Comparison of ENCODE assay signal across 8 mouse cellular contexts in the genomic region with DNA sequence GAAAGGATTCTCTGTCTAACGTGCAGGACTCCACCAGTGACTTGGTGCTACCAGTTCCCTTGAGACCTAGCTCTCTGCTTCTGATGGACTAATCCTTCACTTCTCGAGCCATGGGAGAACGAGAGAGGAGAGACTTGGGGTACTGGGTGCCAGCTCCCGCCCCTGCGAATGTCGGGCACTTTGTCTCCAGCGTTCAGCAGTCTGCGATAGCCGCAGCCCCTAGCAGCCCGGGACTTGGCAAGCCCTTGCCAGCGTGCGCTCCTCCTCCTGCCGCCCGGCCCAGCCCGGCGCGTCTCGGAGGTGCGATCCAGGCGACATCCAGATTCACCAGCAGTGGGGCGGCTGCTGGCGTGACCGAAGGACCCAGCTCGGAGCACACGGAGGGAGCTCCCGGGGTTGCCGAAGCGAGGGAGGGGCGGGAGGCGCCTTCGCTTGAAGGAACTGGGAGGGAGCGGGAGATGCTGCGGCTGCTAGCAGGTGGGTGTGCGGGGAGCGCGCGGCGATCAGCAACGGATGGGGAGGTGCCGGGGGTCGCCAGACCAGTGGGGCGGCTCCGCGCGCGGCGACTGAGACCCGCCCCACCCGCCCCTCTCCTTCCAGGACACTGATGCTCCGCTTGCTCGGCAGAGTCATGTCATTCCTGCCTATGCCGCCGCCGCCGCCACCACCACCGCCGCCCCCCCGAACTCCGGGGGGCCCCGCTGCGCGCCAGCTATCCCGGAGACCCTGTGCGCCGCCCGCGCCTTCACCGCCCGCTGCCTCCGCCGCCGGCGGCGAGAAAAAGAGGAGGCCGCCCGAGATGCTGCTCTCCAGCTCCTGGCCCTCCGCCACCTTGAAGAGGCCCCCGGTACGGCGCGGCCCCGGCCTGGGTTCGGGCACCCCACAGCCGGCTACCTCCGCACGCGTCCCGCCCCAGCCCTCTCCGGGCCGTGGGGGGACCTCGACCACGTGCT. TPM values are rescaled to one million over a fixed set of nuclear protein-coding genes. Genes with fewer than 3 reads are reported as not detected.
A peak's percentile ranks its signal among the peaks of the same experiment; 100 is the strongest.
DNase-seq lines count a peak whose midpoint lies in the region; ATAC-seq and TF ChIP-seq lines count a peak whose summit lies in the region.

No protein-coding gene starts in this region.

- H3K27me3 ChIP-seq in thymus, adult 2 months (ENCODE audit: control insufficient read depth, insufficient read depth, low read length), result peaks cover 16% of the 10 kb centered on the region; the same call in 1 of the 2 replicates
- H3K27me3 ChIP-seq in heart, embryonic 16.5 days (ENCODE audit: control insufficient read depth, insufficient read depth, low read length), result peaks cover 47% of the 10 kb centered on the region

- H3K4me1 ChIP-seq in thymus, adult 2 months (replicated peaks; ENCODE audit: control insufficient read depth, insufficient read depth, low read length), result peaks cover 16% of the 10 kb centered on the region
- H3K4me1 ChIP-seq in heart, embryonic 16.5 days (ENCODE audit: control insufficient read depth, insufficient read depth, low read length), result peaks cover 15% of the 10 kb centered on the region

- H3K9ac ChIP-seq in heart, embryonic 16.5 days (ENCODE audit: low read length), result peak overlapping the region; percentile 18

- WGBS in thymus, adult 2 months, result 1% methylated on average over 89 of the region's 92 CpGs
- under 1% methylated on average over 71 of the region's 92 CpGs for WGBS in heart, embryonic 16.5 days

- H3K9me3 ChIP-seq in heart, embryonic 16.5 days (replicated peaks; ENCODE audit: control insufficient read depth, low read length), result no peaks in the 10 kb centered on the region

- peak; percentile 13 for DNase-seq in thymus, adult 2 months
- no peak for DNase-seq in thymus, adult 18-20 months
- DNase-seq in embryo, embryonic 10 days (ENCODE audit: low spot score), result peak; percentile 39
- peak; percentile 58 to 66 for DNase-seq in layer of hippocampus, postnatal 10 days (ENCODE audit: low spot score in 2 of 2)
- peak; percentile 57 to 67 for DNase-seq in lung, postnatal 4 days
- peak; percentile 71 for DNase-seq in right cerebral cortex, postnatal 4 days
- DNase-seq in urinary bladder, postnatal 25 days (ENCODE audit: low spot score), result no peak

- no peaks in the 10 kb centered on the region for H3K36me3 ChIP-seq in thymus, adult 2 months (ENCODE audit: control insufficient read depth, insufficient read depth, low read length)
- no peaks in the 10 kb centered on the region for H3K36me3 ChIP-seq in heart, embryonic 16.5 days (ENCODE audit: control insufficient read depth, insufficient read depth)

- no peak; the same call in 1 of the 2 replicates for ATAC-seq in heart, embryonic 16.5 days (replicated peaks; ENCODE audit: extremely low read depth, insufficient read depth, low FRiP score)

- no peak overlapping the region for H3K27ac ChIP-seq in thymus, adult 2 months (ENCODE audit: control insufficient read depth, insufficient read depth, low read length)
- no peak overlapping the region for H3K27ac ChIP-seq in heart, embryonic 16.5 days (ENCODE audit: low read length)

- H3K4me3 ChIP-seq in thymus, adult 2 months (ENCODE audit: control insufficient read depth, insufficient read depth, low read length), result peak overlapping the region; percentile 28
- H3K4me3 ChIP-seq in heart, embryonic 16.5 days (ENCODE audit: low read length), result peak overlapping the region; percentile 59

- H3K4me2 ChIP-seq in heart, embryonic 16.5 days (ENCODE audit: low read depth, low read length), result peak overlapping the region; percentile 74

- TF ChIP-seq CTCF in thymus, adult 2 months (IDR thresholded peaks at IDR 0.05; ENCODE audit: borderline replicate concordance, control insufficient read depth, extremely low read depth, insufficient read depth, low read length, poor library complexity), result no peak

- TF ChIP-seq POLR2A in thymus, adult 2 months (IDR thresholded peaks at IDR 0.05; ENCODE audit: control insufficient read depth, extremely low read depth, insufficient read depth, low read length, poor library complexity), result no peak

RNA-seq across cellular contexts. Expression of a gene that starts 3.4 kb away (rescaled TPM):
- polyA plus RNA-seq in thymus, adult 2 months (2012; rRNA removed), result 0.74 and 1.3 TPM in 2 replicates
- 0.21 and 0.30 TPM in 2 replicates for polyA plus RNA-seq in heart, embryonic 16.5 days (2015; fragmentation: Nextera tagmentation; extraction: Ambion mirVana)
- total RNA-seq in layer of hippocampus, postnatal 10 days (2021), result 10 to 100 TPM in 1 of 2 experiments, 1 to 10 TPM in 1; 9.3 to 11.1 TPM

RNA-seq across cellular contexts. Expression of a gene that starts 15.1 kb away (rescaled TPM):
- 0.09 and 0.11 TPM in 2 replicates for polyA plus RNA-seq in thymus, adult 2 months (2012; rRNA removed)
- 1.3 and 2.3 TPM in 2 replicates for polyA plus RNA-seq in heart, embryonic 16.5 days (2015; fragmentation: Nextera tagmentation; extraction: Ambion mirVana)
- under 1 TPM; 0.87 to 0.89 TPM for total RNA-seq in layer of hippocampus, postnatal 10 days (2021)

RNA-seq across cellular contexts. Expression of a gene that starts 29.8 kb away (rescaled TPM):
- polyA plus RNA-seq in thymus, adult 2 months (2012; rRNA removed), result 107 and 117 TPM in 2 replicates
- 53.6 and 61.0 TPM in 2 replicates for polyA plus RNA-seq in heart, embryonic 16.5 days (2015; fragmentation: Nextera tagmentation; extraction: Ambion mirVana)
- 10 to 100 TPM; 64.9 to 67.6 TPM for total RNA-seq in layer of hippocampus, postnatal 10 days (2021)

RNA-seq across cellular contexts. Expression of a gene that starts 58.0 kb away (rescaled TPM):
- polyA plus RNA-seq in thymus, adult 2 months (2012; rRNA removed), result 96.5 and 127 TPM in 2 replicates
- polyA plus RNA-seq in heart, embryonic 16.5 days (2015; fragmentation: Nextera tagmentation; extraction: Ambion mirVana), result 335 and 353 TPM in 2 replicates
- 100 to 1,000 TPM; 147 to 163 TPM for total RNA-seq in layer of hippocampus, postnatal 10 days (2021)

Comparison
In these comparisons a context has a peak if more than half of its experiments do, and no peak if none do; other contexts are left out.
1. DNase-seq: peak in thymus, adult 2 months (single experiment), embryo, embryonic 10 days (single experiment), layer of hippocampus, postnatal 10 days (2 of 2), lung, postnatal 4 days (2 of 2) and right cerebral cortex, postnatal 4 days (single experiment); none in thymus, adult 18-20 months (0 of 2) and urinary bladder, postnatal 25 days (single experiment).